Mouse (Mus musculus): ENCODE results near the gene Ntrk2.

The Ntrk2 gene

GRCm38 (mm10) chr13:58927186-58927585 lies 120.8 kb downstream of the Ntrk2 start:
- no peak for DNase-seq (ENCODE audit: low spot score)

GRCm38 (mm10) chr13:58927656-58928226 lies 121.4 kb downstream of the Ntrk2 start:
- no peak for DNase-seq (ENCODE audit: low spot score)

GRCm38 (mm10) chr13:58928668-58929436 lies 122.5 kb downstream of the Ntrk2 start:
- no peak for DNase-seq (ENCODE audit: low spot score)

DNA sequence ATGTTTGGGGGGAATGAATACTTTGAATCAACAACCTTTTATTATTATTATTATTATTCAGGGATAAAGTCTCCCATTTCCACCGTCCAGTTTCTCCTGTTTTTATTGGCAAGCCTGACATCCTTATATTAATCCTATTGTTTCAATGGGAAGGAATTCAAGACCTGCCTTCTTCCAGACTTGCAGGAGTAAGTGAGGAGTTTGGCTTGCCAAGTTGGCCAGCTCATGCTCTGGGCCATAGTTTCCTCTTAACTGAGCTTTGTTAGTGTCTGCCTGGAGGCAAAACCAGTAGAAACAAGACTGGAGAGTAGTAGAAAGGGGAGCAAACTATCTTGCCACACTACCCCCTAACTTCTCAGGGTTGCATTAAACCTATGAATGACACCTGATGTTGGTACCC lies 123.8 kb downstream of the Ntrk2 start:
- DNase-seq (ENCODE audit: low spot score): no peak

DNA sequence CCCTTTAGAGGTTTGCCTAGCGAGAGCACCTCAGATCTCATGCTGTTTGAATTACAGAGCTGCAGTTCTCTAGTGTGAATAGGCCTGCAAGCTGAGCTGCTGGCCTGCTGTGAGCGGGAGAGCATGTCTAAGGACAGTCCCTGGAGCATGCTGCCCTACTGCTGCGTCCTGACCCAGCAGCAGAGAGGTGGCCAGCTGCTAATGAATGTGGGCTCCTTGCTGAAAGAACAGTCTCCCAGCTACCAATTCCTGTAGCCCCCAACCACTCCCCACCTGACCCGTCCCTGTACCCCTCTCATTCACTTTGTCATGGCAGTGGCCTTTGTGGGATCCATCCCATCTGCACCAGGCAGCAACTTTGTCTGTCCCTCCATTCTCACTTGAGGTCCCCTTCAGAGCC lies 126.8 kb downstream of the Ntrk2 start:
- no peak for DNase-seq (ENCODE audit: low spot score)

DNA sequence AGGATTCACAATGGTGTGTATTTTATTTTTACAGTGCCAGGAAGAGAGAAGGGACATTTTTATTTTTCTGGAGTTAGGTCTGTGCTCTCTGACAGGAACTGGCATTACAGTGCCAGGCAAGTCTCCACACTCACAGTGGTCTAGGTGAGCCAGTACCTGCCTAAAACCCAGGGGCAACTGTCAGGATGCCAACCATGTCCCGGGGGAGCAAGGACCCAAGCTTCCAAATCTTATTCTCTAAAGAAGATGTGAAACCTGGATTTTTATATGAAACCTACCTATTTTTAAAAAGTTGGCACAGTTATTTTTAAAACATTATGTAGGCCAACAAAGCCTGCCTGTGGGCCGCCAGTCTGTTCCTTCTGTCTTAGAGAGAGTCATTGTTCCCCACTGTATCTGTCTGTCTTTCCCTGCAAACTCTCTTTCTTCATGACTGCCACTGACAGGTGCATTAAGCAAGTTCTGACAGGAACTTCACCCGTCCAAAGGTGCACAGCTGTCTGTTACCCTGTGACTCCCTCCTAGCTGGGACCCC lies 128.3 kb downstream of the Ntrk2 start:
- DNase-seq (ENCODE audit: low spot score): no peak

DNA sequence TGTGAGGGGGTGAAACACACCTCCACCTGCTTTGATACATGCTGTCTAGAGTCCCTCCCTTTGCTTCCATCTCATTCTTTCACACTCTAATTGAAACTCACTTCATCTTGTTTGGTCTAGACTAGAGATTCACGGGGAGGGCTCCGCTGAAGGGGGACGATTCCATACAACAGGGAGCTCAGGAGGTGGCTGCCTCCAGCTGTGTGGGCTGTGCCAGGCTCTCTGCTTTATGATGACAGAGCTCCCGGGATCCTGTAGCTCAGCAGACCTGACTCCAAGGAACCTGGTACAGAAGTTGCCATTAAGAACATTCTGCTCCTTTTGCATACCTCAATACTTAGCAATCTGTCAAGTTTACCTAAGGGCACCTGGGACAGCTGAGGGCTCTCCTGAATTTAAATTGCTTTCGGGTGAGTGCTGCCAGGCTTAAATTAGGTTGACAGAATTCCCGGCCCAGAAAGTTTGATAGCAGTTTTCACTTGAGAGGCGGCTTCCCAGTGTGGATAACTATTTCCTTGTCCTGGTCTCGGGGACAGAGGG lies 129.7 kb downstream of the Ntrk2 start:
- no peak for DNase-seq (ENCODE audit: low spot score)

DNA sequence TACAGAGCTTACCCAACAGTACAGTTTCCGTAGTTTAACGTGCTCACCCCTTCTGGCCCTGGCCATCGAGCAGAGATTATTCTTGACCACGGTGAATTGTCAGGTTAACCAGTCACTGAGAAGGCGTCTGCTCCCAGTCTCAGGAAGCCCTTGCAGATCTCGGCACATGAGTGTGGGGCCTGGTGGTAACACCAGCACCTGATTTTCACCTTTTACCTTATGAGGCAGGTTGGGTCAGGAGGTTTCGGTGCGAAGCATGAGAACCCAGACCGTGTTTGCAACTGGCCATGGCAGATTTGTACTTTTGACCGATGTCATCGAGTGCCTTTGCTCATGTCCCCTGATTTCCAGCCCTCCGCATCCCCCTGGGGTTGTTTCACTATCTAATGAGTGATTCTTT lies 131.5 kb downstream of the Ntrk2 start:
- DNase-seq (ENCODE audit: low spot score): no peak

GRCm38 (mm10) chr13:58938464-58938863 lies 132.1 kb downstream of the Ntrk2 start:
- DNase-seq (ENCODE audit: low spot score): no peak

DNA sequence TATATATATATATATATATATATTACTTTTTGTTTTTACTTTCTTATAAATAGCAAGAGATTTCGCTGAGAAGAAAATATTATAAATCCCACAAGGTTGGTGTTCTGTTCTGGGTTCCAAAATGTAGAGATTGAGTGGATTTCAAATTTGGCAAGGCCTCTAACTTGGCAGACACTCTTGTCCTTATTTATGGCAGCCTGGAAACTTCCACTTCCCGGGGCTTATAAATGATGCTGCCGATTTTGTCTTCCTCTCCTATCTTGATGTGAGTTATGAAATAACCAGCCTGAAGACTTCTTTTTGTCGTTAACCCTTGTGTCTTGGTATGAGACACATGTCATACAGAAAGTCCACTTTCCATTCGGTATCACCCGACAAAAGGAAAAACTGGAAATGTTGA lies 133.8 kb downstream of the Ntrk2 start:
- DNase-seq (ENCODE audit: low spot score): no peak

GRCm38 (mm10) chr13:58940798-58941197 lies 134.4 kb downstream of the Ntrk2 start:
- DNase-seq (ENCODE audit: low spot score): no peak

DNA sequence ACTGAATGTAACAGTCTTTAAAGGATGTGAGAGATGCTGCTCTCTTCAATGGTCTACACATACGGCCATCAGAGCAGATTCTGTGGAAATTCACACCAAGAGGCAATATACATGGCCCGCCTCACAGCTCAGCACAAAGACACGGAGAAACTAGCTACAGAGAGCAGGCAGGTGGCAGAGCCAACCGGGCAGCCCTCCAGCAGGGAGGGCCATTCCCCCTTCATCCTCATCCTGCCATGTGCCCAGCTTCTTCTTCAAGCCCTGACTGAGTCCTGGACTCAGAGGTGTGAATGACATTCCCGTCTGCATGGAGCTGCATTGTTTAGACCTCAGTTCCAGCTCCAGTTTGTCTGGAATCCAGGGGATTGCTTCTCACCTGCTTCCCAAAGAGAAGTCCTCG lies 139.4 kb downstream of the Ntrk2 start:
- no peak for DNase-seq (ENCODE audit: low spot score)

DNA sequence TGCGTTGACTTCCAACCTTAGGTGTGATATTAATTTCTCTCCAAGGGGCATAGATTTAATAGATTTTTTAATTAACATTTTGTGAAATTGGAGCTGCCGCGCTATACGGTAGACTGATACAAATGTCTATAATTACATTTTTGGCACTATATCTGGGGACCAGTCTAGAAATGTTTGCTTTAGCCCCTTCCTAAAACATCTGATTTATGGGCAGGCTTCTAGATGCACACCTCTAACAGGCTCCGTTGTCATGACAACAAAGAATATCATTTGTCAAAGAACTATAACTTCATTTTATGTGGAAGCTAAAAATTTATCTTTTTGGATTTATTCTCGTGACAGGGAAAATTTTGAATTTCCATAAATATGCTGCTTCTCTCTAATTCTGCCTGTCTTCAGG lies 140.2 kb downstream of the Ntrk2 start:
- DNase-seq (ENCODE audit: low spot score): no peak

GRCm38 (mm10) chr13:58947056-58947455 lies 140.7 kb downstream of the Ntrk2 start:
- no peak for DNase-seq (ENCODE audit: low spot score)

DNA sequence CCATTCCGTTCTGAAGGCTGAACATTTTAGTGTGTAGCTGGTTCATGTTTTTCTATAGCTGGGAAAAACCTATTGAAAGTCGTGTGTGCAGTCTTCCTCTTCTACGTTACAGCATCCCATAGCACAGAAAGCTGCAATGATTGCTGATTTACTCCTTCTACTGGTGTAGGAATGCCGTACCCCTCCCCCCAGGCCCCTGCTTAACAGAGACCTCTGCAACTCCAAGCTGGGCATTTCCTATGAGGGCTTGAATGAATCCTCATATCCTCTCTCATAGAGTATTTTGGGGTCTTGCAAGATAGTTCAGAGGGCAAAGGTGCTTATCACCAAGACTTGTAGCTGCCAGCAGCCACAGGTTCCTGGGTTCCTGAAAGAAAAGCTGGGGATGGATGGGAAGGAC lies 148.0 kb downstream of the Ntrk2 start:
- DNase-seq (ENCODE audit: low spot score): no peak

GRCm38 (mm10) chr13:58954764-58955163 lies 148.4 kb downstream of the Ntrk2 start:
- DNase-seq (ENCODE audit: low spot score): no peak

DNA sequence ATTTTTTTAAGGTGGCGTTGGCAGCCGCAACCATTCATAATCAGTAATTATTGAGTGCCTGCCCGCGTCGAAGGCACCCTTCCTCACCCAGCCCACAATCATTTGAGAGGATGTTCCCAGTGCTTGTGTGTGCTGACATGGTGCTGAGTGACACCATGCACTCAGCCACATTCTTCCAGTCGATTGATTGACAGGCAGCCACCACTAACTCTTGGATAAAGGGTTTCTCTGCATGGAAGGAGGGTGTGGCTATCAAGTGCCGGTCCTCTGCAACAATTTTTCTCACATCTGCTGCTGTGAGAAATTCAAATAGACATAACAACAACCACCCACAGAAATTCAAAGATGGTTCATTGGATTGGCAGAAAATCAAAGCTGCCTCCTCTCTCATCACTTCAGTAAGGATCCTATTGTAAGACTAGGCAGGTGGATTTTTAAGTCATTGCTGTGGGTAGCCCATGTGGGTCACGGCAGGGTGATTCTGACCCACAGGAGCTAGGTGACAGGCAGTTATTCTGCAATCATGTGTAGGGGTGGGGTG lies 148.9 kb downstream of the Ntrk2 start:
- no peak for DNase-seq (ENCODE audit: low spot score)

DNA sequence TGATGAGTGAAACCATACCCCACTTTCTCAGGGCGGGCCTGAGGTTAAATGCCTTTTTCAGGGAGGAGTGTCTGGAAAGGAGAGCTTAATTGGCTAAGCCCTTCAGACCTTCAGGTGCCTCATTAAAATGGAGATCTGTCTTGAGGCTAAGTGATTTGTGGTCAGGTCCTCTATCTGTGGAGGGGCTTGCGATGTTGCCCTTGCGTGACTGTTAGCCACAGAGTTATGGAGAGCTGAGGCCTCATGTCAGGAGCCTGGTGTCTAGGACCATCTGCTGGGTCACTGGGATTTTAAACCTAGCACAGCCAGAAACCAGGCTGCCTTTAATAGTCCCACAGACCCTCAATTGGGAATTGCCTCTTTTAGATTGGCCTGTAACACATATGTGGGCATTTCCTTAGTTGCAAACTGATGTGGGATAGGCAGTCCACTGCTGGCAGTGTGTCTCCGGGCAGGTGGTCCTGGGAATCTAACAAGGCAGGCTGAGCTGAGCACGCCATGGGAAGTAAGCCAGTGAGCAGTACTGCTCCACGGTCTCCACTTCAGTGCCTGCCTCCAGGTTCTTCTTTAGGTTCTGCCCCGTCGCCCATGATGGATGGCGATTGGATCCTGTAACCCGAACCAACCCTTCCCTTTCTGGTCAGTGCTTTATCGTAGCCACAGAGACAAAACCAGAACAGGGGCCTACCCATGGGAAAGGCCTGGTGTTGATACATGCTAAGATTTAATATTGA lies 152.0 kb downstream of the Ntrk2 start:
- no peak for DNase-seq (ENCODE audit: low spot score)

- no peak for DNase-seq (ENCODE audit: low spot score)
Measured at GRCm38 (mm10) chr13:58960321-58960720, 154.0 kb downstream of the Ntrk2 start.

- DNase-seq (ENCODE audit: low spot score): no peak
Measured at GRCm38 (mm10) chr13:58964701-58965359, 158.5 kb downstream of the Ntrk2 start.

GRCm38 (mm10) chr13:58965826-58966225 lies 159.5 kb downstream of the Ntrk2 start:
- no peak for DNase-seq (ENCODE audit: low spot score)

- DNase-seq (ENCODE audit: low spot score): no peak
Measured at GRCm38 (mm10) chr13:58966466-58966865, 160.1 kb downstream of the Ntrk2 start.
